Mouse (Mus musculus) stomach, embryonic 14.5 days (tissue): Measurements from ENCODE around the gene Crispld2. TPM values are rescaled to one million over a fixed set of nuclear protein-coding genes. Genes with fewer than 3 reads are reported as not detected.

ENCODE experiments used
- ATAC-seq: fragments of 200-750 bp; cut with Nextera tagmentation; 2 replicates; pipeline ENCODE4 v1.8.0; 2017; ENCODE audit warnings: low read depth, moderate TSS enrichment; ENCODE audit not compliant: insufficient number of reproducible peaks, insufficient read depth, low FRiP score
- H3K27ac ChIP-seq: fragments of 300-500 bp; sonication (generic); 2 replicates; pipeline ENCODE4 v1.5.1; 2014; ENCODE audit warnings: mild to moderate bottlenecking, low read length, moderate library complexity, mixed read lengths
- H3K27me3 ChIP-seq: fragments of 300-500 bp; sonication (generic); 2 replicates; pipeline ENCODE4 v1.6.1; 2014; ENCODE audit warnings: low read length, control low read depth, mixed read lengths; ENCODE audit not compliant: control insufficient read depth, insufficient read depth
- H3K36me3 ChIP-seq: fragments of 300-500 bp; sonication (generic); 2 replicates; pipeline ENCODE4 v1.6.1; 2014; ENCODE audit warnings: mild to moderate bottlenecking, control low read depth, low read length, moderate library complexity, mixed read lengths; ENCODE audit not compliant: control insufficient read depth, insufficient read depth
- H3K4me1 ChIP-seq: fragments of 300-500 bp; sonication (generic); 2 replicates; pipeline ENCODE4 v1.6.1; 2014; ENCODE audit warnings: low read length, control low read depth, mixed read lengths; ENCODE audit not compliant: control insufficient read depth, insufficient read depth
- H3K4me2 ChIP-seq: fragments of 300-500 bp; sonication (generic); replicated peaks from 2 replicates; pipeline ENCODE4 v1.6.1; 2014; ENCODE audit warnings: low read depth, low read length, control low read depth
- H3K4me3 ChIP-seq: fragments of 300-500 bp; sonication (generic); 2 replicates; pipeline ENCODE4 v1.5.1; 2014; ENCODE audit warnings: low read depth, low read length, control low read depth
- H3K9ac ChIP-seq: fragments of 300-500 bp; sonication (generic); replicated peaks from 2 replicates; pipeline ENCODE4 v1.6.1; 2014; ENCODE audit warnings: low read depth, mild to moderate bottlenecking, control low read depth, low read length, moderate library complexity, mixed read lengths
- H3K9me3 ChIP-seq: fragments of 300-500 bp; sonication (generic); 2 replicates; pipeline ENCODE4 v1.6.1; 2016; ENCODE audit warnings: low read depth, low read length, control low read depth; ENCODE audit not compliant: control insufficient read depth
- WGBS: fragments of 180-500 bp; shearing (Covaris S2); extraction: QIAGEN DNeasy Blood & Tissue Kit; methylation state at CpG from one replicate; pipeline ENCODE4 v1.1.7; 2014; 5-methylcytosine and 5-hydroxymethylcytosine counted together
- polyA plus RNA-seq: library from polyadenylated mRNA; unstranded; fragments of >200 nt; fragmentation: Nextera tagmentation; extraction: Ambion mirVana; gene quantifications from 2 replicates; pipeline ENCODE4 v1.2.1, GENCODE M21; 2014

Crispld2 gene
- polyA plus RNA-seq, 1 experiment from 2014 or later: 29.1 TPM

- WGBS: 69% methylated on average over 5 of the region's 5 CpGs
- Histone ChIP-seq H3K9ac (no peak overlapping the region), H3K4me2 (no peak overlapping the region), H3K27ac (no peak overlapping the region), H3K27me3 (no peaks in the 10 kb centered on the region), H3K4me3 (no peak overlapping the region), H3K4me1 (0 out of 2 replicates have a peak, but pooled peaks cover 3% of the 10 kb centered on the region), H3K36me3 (no peaks in the 10 kb centered on the region; the same call in none of the 2 replicates), H3K9me3 (no peaks in the 10 kb centered on the region)
- ATAC-seq: no peak
These were observed 38.2 kb downstream of the Crispld2 start for GRCm38 (mm10) chr8:120030447-120030846.

DNA sequence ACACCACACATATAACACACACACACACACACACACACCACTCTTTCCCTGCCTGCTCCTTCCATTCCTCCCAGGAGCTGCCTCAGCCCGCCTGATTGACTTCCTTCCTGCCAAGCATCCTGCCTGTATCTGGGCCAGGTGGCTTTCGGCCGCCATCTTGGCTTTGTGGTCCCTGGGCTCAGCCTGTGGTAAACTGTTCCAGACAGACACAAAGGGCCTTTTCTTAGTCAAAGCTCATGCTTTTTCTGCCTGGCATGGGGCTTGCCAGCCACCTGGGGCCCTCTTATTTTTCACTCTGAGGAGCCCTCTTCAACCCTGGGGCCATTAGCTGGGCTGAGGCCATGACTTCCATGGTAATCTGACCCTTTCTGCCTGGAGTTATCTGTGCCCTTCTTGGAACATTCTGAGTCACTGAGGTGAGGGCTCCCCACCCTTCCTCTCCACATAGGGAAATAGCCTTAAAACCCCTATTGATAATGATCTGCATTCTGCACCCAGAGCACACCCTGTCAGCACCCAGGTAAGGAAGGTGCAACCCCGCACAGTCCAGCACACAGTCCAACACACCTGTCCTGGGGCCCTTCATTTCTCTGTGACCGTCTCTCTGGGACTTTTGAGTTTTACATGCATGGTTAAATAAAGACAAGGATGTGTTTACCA lies 40.4 kb downstream of the Crispld2 start:
- H3K36me3 ChIP-seq: no peaks in the 10 kb centered on the region; the same call in none of the 2 replicates
- no peak for ATAC-seq

GRCm38 (mm10) chr8:120034471-120034870 lies 42.2 kb downstream of the Crispld2 start:
- no peak overlapping the region for H3K4me3 ChIP-seq
- no peak for ATAC-seq
- no peaks in the 10 kb centered on the region for H3K9me3 ChIP-seq
- H3K4me2 ChIP-seq: no peak overlapping the region
- no peaks in the 10 kb centered on the region for H3K27me3 ChIP-seq
- H3K9ac ChIP-seq: no peak overlapping the region
- WGBS: 60% methylated on average over 6 of the region's 6 CpGs
- H3K27ac ChIP-seq: no peak overlapping the region
- 0 out of 2 replicates have a peak, but pooled peaks cover 3% of the 10 kb centered on the region for H3K4me1 ChIP-seq
- H3K36me3 ChIP-seq: peaks cover 3% of the 10 kb centered on the region

More for the DNA sequence above, 40.4 kb downstream of the Crispld2 start:
- no peaks in the 10 kb centered on the region for H3K9me3 ChIP-seq
- H3K4me1 ChIP-seq: 0 out of 2 replicates have a peak, but pooled peaks cover 3% of the 10 kb centered on the region
- no peak overlapping the region for H3K9ac ChIP-seq
- 96% methylated on average over 5 of the region's 5 CpGs for WGBS
- no peak overlapping the region for H3K27ac ChIP-seq
- no peaks in the 10 kb centered on the region for H3K27me3 ChIP-seq
- no peak overlapping the region for H3K4me3 ChIP-seq
- no peak overlapping the region for H3K4me2 ChIP-seq

DNA sequence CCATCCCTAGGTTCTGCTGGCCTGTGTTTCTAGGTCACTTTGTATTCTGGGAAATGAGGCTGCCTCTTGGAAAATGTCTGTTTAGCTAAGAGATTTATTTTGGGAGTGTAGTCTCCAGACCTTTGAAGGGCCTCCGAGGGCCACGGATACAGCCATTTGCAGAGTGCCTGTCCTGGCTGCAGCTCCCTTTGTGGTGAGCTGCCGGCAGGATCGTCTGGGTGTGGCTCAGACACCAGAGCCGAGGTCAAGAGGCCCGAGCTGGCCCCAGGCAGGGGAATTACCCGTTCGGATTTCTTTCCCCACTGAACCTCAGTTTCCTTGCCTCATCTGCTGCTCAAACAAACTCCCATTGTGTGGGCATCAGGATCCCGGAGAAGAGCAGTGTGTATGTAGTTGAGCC lies 43.9 kb downstream of the Crispld2 start:
- peaks cover 3% of the 10 kb centered on the region for H3K36me3 ChIP-seq
- no peaks in the 10 kb centered on the region for H3K9me3 ChIP-seq
- no peak overlapping the region for H3K9ac ChIP-seq
- no peaks in the 10 kb centered on the region for H3K27me3 ChIP-seq
- ATAC-seq: no peak
- no peak overlapping the region for H3K27ac ChIP-seq
- no peak overlapping the region for H3K4me3 ChIP-seq
- WGBS: 23% methylated on average over 9 of the region's 9 CpGs
- no peak overlapping the region for H3K4me2 ChIP-seq
- H3K4me1 ChIP-seq: 0 out of 2 replicates have a peak, but pooled peaks cover 3% of the 10 kb centered on the region

- ATAC-seq: no peak
- Histone ChIP-seq H3K9ac (no peak overlapping the region), H3K27ac (no peak overlapping the region), H3K27me3 (no peaks in the 10 kb centered on the region), H3K4me2 (no peak overlapping the region), H3K4me1 (0 out of 2 replicates have a peak, but pooled peaks cover 3% of the 10 kb centered on the region), H3K4me3 (no peak overlapping the region), H3K9me3 (no peaks in the 10 kb centered on the region), H3K36me3 (peaks cover 3% of the 10 kb centered on the region)
- WGBS: 76% methylated on average over 4 of the region's 4 CpGs
These were observed 44.3 kb downstream of the Crispld2 start for GRCm38 (mm10) chr8:120036578-120036977.

DNA sequence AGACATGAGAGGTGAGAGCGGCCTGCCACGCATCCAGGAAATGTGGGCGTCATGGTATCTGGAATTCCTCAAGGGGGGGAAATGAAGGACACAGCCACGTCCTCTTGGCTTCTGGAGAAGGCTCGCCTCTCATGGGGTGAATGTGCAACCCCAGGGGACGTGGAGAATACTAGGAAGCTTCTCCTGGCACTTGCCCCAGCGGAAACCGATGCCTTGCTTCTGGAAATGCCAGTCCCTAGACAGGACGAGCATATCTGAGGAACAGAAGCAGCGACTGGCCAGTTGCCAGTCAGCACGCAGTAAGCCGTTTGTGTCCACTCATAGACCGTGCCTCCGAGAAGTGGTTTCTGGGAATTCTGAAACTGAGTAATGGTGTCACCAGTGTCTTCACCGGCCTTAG lies 45.0 kb downstream of the Crispld2 start:
- Histone ChIP-seq H3K4me3 (no peak overlapping the region), H3K9ac (no peak overlapping the region), H3K27me3 (no peaks in the 10 kb centered on the region), H3K9me3 (no peaks in the 10 kb centered on the region), H3K4me2 (no peak overlapping the region), H3K4me1 (0 out of 2 replicates have a peak, but pooled peaks cover 3% of the 10 kb centered on the region), H3K27ac (no peak overlapping the region), H3K36me3 (peaks cover 3% of the 10 kb centered on the region)
- no peak for ATAC-seq
- WGBS: 79% methylated on average over 15 of the region's 15 CpGs

GRCm38 (mm10) chr8:120037611-120038010 lies 45.4 kb downstream of the Crispld2 start:
- H3K4me3 ChIP-seq: no peak overlapping the region
- 0 out of 2 replicates have a peak, but pooled peaks cover 3% of the 10 kb centered on the region for H3K4me1 ChIP-seq
- no peaks in the 10 kb centered on the region for H3K27me3 ChIP-seq
- no peak overlapping the region for H3K27ac ChIP-seq
- H3K36me3 ChIP-seq: peaks cover 3% of the 10 kb centered on the region
- H3K4me2 ChIP-seq: no peak overlapping the region
- WGBS: 85% methylated on average over 8 of the region's 8 CpGs
- no peak for ATAC-seq
- H3K9ac ChIP-seq: no peak overlapping the region
- no peaks in the 10 kb centered on the region for H3K9me3 ChIP-seq

GRCm38 (mm10) chr8:120038741-120039140 lies 46.5 kb downstream of the Crispld2 start:
- Histone ChIP-seq H3K4me2 (no peak overlapping the region), H3K36me3 (peaks cover 3% of the 10 kb centered on the region), H3K27ac (no peak overlapping the region), H3K9me3 (no peaks in the 10 kb centered on the region), H3K27me3 (no peaks in the 10 kb centered on the region), H3K4me3 (no peak overlapping the region), H3K4me1 (0 out of 2 replicates have a peak, but pooled peaks cover 3% of the 10 kb centered on the region), H3K9ac (no peak overlapping the region)
- WGBS: 90% methylated on average over 12 of the region's 12 CpGs
- ATAC-seq: no peak
